Mouse (Mus musculus): ENCODE measurements around the gene Pgpep1. TPM values are rescaled to one million over a fixed set of nuclear protein-coding genes. Genes with fewer than 3 reads are reported as not detected.

Gene Pgpep1
- polyA plus RNA-seq, 1 experiment from 2014 or later = 64.6 TPM

GRCm38 (mm10) chr8:70656193-70656790 lies 3.9 kb downstream of the Pgpep1 start:
- Histone ChIP-seq H3K4me2 (peak overlapping the region; percentile 87), H3K4me1 (peaks cover 53% of the 10 kb centered on the region), H3K27ac (peak overlapping the region; percentile 96), H3K36me3 (ENCODE audit: poor library complexity, severe bottlenecking) (peaks cover 30% of the 10 kb centered on the region), H3K4me3 (peak overlapping the region; percentile 12; the same call in 1 of the 2 replicates), H3K9me3 (replicated peaks) (no peaks in the 10 kb centered on the region), H3K27me3 (no peaks in the 10 kb centered on the region), H3K9ac (peak overlapping the region; percentile 60)
- ATAC-seq = peak; percentile 10; the same call in 1 of the 2 replicates
- WGBS = 9% methylated on average over 13 of the region's 13 CpGs

GRCm38 (mm10) chr8:70655469-70655868 lies 4.7 kb downstream of the Pgpep1 start:
- no peak overlapping the region for H3K4me2 ChIP-seq
- WGBS = 3% methylated on average over 2 of the region's 2 CpGs

GRCm38 (mm10) chr8:70654121-70654520 lies 6.1 kb downstream of the Pgpep1 start:
- Histone ChIP-seq H3K27ac (no peak overlapping the region), H3K4me2 (no peak overlapping the region), H3K9ac (no peak overlapping the region), H3K27me3 (no peaks in the 10 kb centered on the region), H3K36me3 (ENCODE audit: poor library complexity, severe bottlenecking) (peaks cover 50% of the 10 kb centered on the region), H3K4me1 (peaks cover 56% of the 10 kb centered on the region), H3K4me3 (no peak overlapping the region), H3K9me3 (replicated peaks) (no peaks in the 10 kb centered on the region)
- WGBS = 84% methylated on average over 1 of the region's 1 CpGs
- ATAC-seq = no peak

More at GRCm38 (mm10) chr8:70655469-70655868, 4.7 kb downstream of the Pgpep1 start:
- H3K27ac ChIP-seq = peak overlapping the region; percentile 96
- H3K36me3 ChIP-seq (ENCODE audit: poor library complexity, severe bottlenecking) = peaks cover 38% of the 10 kb centered on the region
- H3K9ac ChIP-seq = peak overlapping the region; percentile 60; the same call in 1 of the 2 replicates
- no peak overlapping the region for H3K4me3 ChIP-seq
- no peaks in the 10 kb centered on the region for H3K9me3 ChIP-seq (replicated peaks)
- H3K27me3 ChIP-seq = no peaks in the 10 kb centered on the region
- ATAC-seq = no peak
- peaks cover 52% of the 10 kb centered on the region for H3K4me1 ChIP-seq

- Histone ChIP-seq H3K4me2 (no peak overlapping the region), H3K4me3 (no peak overlapping the region), H3K4me1 (peaks cover 56% of the 10 kb centered on the region), H3K27ac (no peak overlapping the region), H3K27me3 (no peaks in the 10 kb centered on the region), H3K9ac (no peak overlapping the region), H3K9me3 (replicated peaks) (no peaks in the 10 kb centered on the region), H3K36me3 (ENCODE audit: poor library complexity, severe bottlenecking) (peaks cover 54% of the 10 kb centered on the region)
- 75% methylated on average over 2 of the region's 2 CpGs for WGBS
- no peak for ATAC-seq
These were observed 7.0 kb downstream of the Pgpep1 start for GRCm38 (mm10) chr8:70653226-70653625.

GRCm38 (mm10) chr8:70650351-70650750 lies 9.8 kb downstream of the Pgpep1 start:
- H3K27ac ChIP-seq = no peak overlapping the region
- H3K9ac ChIP-seq = no peak overlapping the region
- no peaks in the 10 kb centered on the region for H3K9me3 ChIP-seq (replicated peaks)
- no peak overlapping the region for H3K4me2 ChIP-seq
- WGBS = 94% methylated on average over 17 of the region's 17 CpGs
- H3K27me3 ChIP-seq = no peaks in the 10 kb centered on the region
- ATAC-seq = no peak
- H3K4me1 ChIP-seq = peaks cover 40% of the 10 kb centered on the region
- no peak overlapping the region for H3K4me3 ChIP-seq
- H3K36me3 ChIP-seq (ENCODE audit: poor library complexity, severe bottlenecking) = peaks cover 50% of the 10 kb centered on the region

GRCm38 (mm10) chr8:70649324-70649723 lies 10.9 kb downstream of the Pgpep1 start:
- H3K27me3 ChIP-seq = no peaks in the 10 kb centered on the region
- 51% methylated on average over 4 of the region's 4 CpGs for WGBS
- ATAC-seq = peak; percentile 60
- H3K27ac ChIP-seq = peak overlapping the region; percentile 68
- no peak overlapping the region for H3K4me2 ChIP-seq
- H3K4me3 ChIP-seq = no peak overlapping the region
- no peaks in the 10 kb centered on the region for H3K9me3 ChIP-seq (replicated peaks)
- peaks cover 41% of the 10 kb centered on the region for H3K36me3 ChIP-seq (ENCODE audit: poor library complexity, severe bottlenecking)
- H3K4me1 ChIP-seq = peaks cover 35% of the 10 kb centered on the region
- no peak overlapping the region for H3K9ac ChIP-seq

- 0 out of 2 replicates have a peak, but pooled peaks have one; percentile 11 for ATAC-seq
- Histone ChIP-seq H3K36me3 (ENCODE audit: poor library complexity, severe bottlenecking) (peaks cover 41% of the 10 kb centered on the region), H3K9me3 (replicated peaks) (no peaks in the 10 kb centered on the region), H3K27me3 (no peaks in the 10 kb centered on the region), H3K4me2 (no peak overlapping the region), H3K4me3 (no peak overlapping the region), H3K9ac (no peak overlapping the region), H3K27ac (peak overlapping the region; percentile 68), H3K4me1 (peaks cover 35% of the 10 kb centered on the region)
- 53% methylated on average over 3 of the region's 3 CpGs for whole genome bisulfite sequencing
These were observed 11.3 kb downstream of the Pgpep1 start for GRCm38 (mm10) chr8:70648921-70649320.

GRCm38 (mm10) chr8:70648164-70648442 lies 12.1 kb downstream of the Pgpep1 start:
- ATAC-seq = no peak
- H3K4me3 ChIP-seq = no peak overlapping the region
- WGBS = 33% methylated on average over 1 of the region's 1 CpGs
- no peaks in the 10 kb centered on the region for H3K9me3 ChIP-seq (replicated peaks)
- no peak overlapping the region for H3K4me2 ChIP-seq
- H3K36me3 ChIP-seq (ENCODE audit: poor library complexity, severe bottlenecking) = peaks cover 38% of the 10 kb centered on the region
- no peak overlapping the region for H3K9ac ChIP-seq
- H3K27ac ChIP-seq = no peak overlapping the region
- no peaks in the 10 kb centered on the region for H3K27me3 ChIP-seq
- H3K4me1 ChIP-seq = peaks cover 35% of the 10 kb centered on the region

GRCm38 (mm10) chr8:70647343-70648163 lies 12.6 kb downstream of the Pgpep1 start:
- H3K9ac ChIP-seq = no peak overlapping the region; the same call in 1 of the 2 replicates
- no peak overlapping the region for H3K4me2 ChIP-seq
- 71% methylated on average over 8 of the region's 8 CpGs for WGBS
- H3K9me3 ChIP-seq (replicated peaks) = no peaks in the 10 kb centered on the region
- H3K27ac ChIP-seq = no peak overlapping the region
- no peak overlapping the region for H3K4me3 ChIP-seq
- peaks cover 35% of the 10 kb centered on the region for H3K4me1 ChIP-seq
- no peaks in the 10 kb centered on the region for H3K27me3 ChIP-seq
- H3K36me3 ChIP-seq (ENCODE audit: poor library complexity, severe bottlenecking) = peaks cover 36% of the 10 kb centered on the region
- no peak for ATAC-seq

- no peak overlapping the region for H3K4me3 ChIP-seq
- H3K9ac ChIP-seq = no peak overlapping the region
- peaks cover 28% of the 10 kb centered on the region for H3K36me3 ChIP-seq (ENCODE audit: poor library complexity, severe bottlenecking)
- H3K27ac ChIP-seq = no peak overlapping the region
- ATAC-seq = no peak
- peaks cover 35% of the 10 kb centered on the region for H3K4me1 ChIP-seq
- no peak overlapping the region for H3K4me2 ChIP-seq
- no peaks in the 10 kb centered on the region for H3K27me3 ChIP-seq
- no peaks in the 10 kb centered on the region for H3K9me3 ChIP-seq (replicated peaks)
These were observed 13.4 kb downstream of the Pgpep1 start for GRCm38 (mm10) chr8:70646775-70647174.

GRCm38 (mm10) chr8:70646369-70646768 lies 13.8 kb downstream of the Pgpep1 start:
- Histone ChIP-seq H3K4me2 (no peak overlapping the region), H3K27me3 (no peaks in the 10 kb centered on the region), H3K36me3 (ENCODE audit: poor library complexity, severe bottlenecking) (peaks cover 25% of the 10 kb centered on the region), H3K9ac (no peak overlapping the region), H3K9me3 (replicated peaks) (no peaks in the 10 kb centered on the region), H3K4me1 (peaks cover 35% of the 10 kb centered on the region), H3K4me3 (no peak overlapping the region), H3K27ac (no peak overlapping the region)
- 76% methylated on average over 6 of the region's 6 CpGs for WGBS
- no peak for ATAC-seq

GRCm38 (mm10) chr8:70645501-70646224 lies 14.5 kb downstream of the Pgpep1 start:
- no peaks in the 10 kb centered on the region for H3K27me3 ChIP-seq
- H3K4me3 ChIP-seq = no peak overlapping the region
- H3K9ac ChIP-seq = no peak overlapping the region
- H3K4me2 ChIP-seq = no peak overlapping the region
- H3K36me3 ChIP-seq (ENCODE audit: poor library complexity, severe bottlenecking) = peaks cover 18% of the 10 kb centered on the region
- WGBS = 67% methylated on average over 17 of the region's 17 CpGs
- peaks cover 35% of the 10 kb centered on the region for H3K4me1 ChIP-seq
- ATAC-seq = no peak
- no peak overlapping the region for H3K27ac ChIP-seq
- no peaks in the 10 kb centered on the region for H3K9me3 ChIP-seq (replicated peaks)
